Comparison of ENCODE assay signal across 8 mouse cellular contexts in the genomic region with DNA sequence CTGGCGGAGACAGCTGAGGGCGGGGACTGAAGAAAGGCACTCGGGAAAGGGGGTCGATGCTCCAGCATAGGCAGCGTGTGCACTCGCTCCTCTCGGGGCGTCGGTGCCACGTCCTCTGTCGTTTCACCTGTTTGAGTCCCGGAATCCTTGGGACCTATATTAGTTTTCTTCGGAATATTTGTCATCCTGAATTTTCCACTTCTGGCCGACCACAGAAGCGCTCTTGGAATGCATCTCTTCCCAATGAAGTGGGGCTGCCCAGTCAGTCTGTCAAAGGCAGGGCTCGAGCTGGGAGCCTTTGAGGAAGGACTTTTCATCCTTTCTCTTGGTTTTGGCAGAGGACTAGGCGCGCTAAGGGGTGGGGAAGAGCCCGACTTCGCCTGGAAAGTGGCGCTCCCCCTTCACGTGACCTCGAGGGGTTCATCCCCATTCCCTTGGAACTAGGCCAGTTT. TPM values are rescaled to one million over a fixed set of nuclear protein-coding genes. Genes with fewer than 3 reads are reported as not detected.
A peak's percentile ranks its signal among the peaks of the same experiment; 100 is the strongest.
DNase-seq lines count a peak whose midpoint lies in the region; ATAC-seq and TF ChIP-seq lines count a peak whose summit lies in the region.

No protein-coding gene starts in this region.

- DNase-seq in thymus, postnatal 14 days, result peak; percentile 20
- no peak for DNase-seq in thymus, adult 2 months
- no peak for DNase-seq in liver, embryonic 13.5 days
- no peak for DNase-seq in cerebellum, adult 9-10 months
- DNase-seq in cerebellum, adult 11 months, result no peak

- H3K36me3 ChIP-seq in thymus, adult 2 months (ENCODE audit: control insufficient read depth, insufficient read depth, low read length), result no peaks in the 10 kb centered on the region
- no peaks in the 10 kb centered on the region for H3K36me3 ChIP-seq in forebrain, embryonic 13.5 days (ENCODE audit: poor library complexity, severe bottlenecking)
- no peaks in the 10 kb centered on the region for H3K36me3 ChIP-seq in hindbrain, embryonic 12.5 days
- H3K36me3 ChIP-seq in liver, embryonic 13.5 days, result no peaks in the 10 kb centered on the region
- no peaks in the 10 kb centered on the region for H3K36me3 ChIP-seq in neural tube, embryonic 12.5 days

- H3K4me3 ChIP-seq in thymus, adult 2 months (ENCODE audit: control insufficient read depth, insufficient read depth, low read length), result no peak overlapping the region
- H3K4me3 ChIP-seq in forebrain, embryonic 13.5 days, result peak overlapping the region; percentile 56
- peak overlapping the region; percentile 59 for H3K4me3 ChIP-seq in hindbrain, embryonic 12.5 days
- H3K4me3 ChIP-seq in liver, embryonic 13.5 days (replicated peaks), result peak overlapping the region; percentile 60
- peak overlapping the region; percentile 59; the same call in 1 of the 2 replicates for H3K4me3 ChIP-seq in neural tube, embryonic 12.5 days

- H3K27me3 ChIP-seq in thymus, adult 2 months (ENCODE audit: control insufficient read depth, insufficient read depth, low read length), result peaks cover 14% of the 10 kb centered on the region; the same call in 1 of the 2 replicates
- peaks cover 46% of the 10 kb centered on the region for H3K27me3 ChIP-seq in forebrain, embryonic 13.5 days
- peaks cover 49% of the 10 kb centered on the region for H3K27me3 ChIP-seq in hindbrain, embryonic 12.5 days
- peaks cover 79% of the 10 kb centered on the region for H3K27me3 ChIP-seq in liver, embryonic 13.5 days
- peaks cover 30% of the 10 kb centered on the region for H3K27me3 ChIP-seq in neural tube, embryonic 12.5 days (replicated peaks)

- H3K4me1 ChIP-seq in thymus, adult 2 months (replicated peaks; ENCODE audit: control insufficient read depth, insufficient read depth, low read length), result peaks cover 19% of the 10 kb centered on the region
- H3K4me1 ChIP-seq in forebrain, embryonic 13.5 days, result peaks cover 34% of the 10 kb centered on the region
- peaks cover 32% of the 10 kb centered on the region for H3K4me1 ChIP-seq in hindbrain, embryonic 12.5 days
- peaks cover 22% of the 10 kb centered on the region for H3K4me1 ChIP-seq in liver, embryonic 13.5 days (replicated peaks)
- H3K4me1 ChIP-seq in neural tube, embryonic 12.5 days, result peaks cover 21% of the 10 kb centered on the region

- H3K9me3 ChIP-seq in forebrain, embryonic 13.5 days (replicated peaks), result no peaks in the 10 kb centered on the region
- H3K9me3 ChIP-seq in hindbrain, embryonic 12.5 days (replicated peaks), result no peaks in the 10 kb centered on the region
- no peaks in the 10 kb centered on the region for H3K9me3 ChIP-seq in liver, embryonic 13.5 days (replicated peaks)
- no peaks in the 10 kb centered on the region for H3K9me3 ChIP-seq in neural tube, embryonic 12.5 days

- H3K9ac ChIP-seq in forebrain, embryonic 13.5 days, result 0 out of 2 replicates have a peak overlapping the region, but pooled peaks have one; percentile 23
- H3K9ac ChIP-seq in hindbrain, embryonic 12.5 days, result peak overlapping the region; percentile 41; the same call in 1 of the 2 replicates
- no peak overlapping the region for H3K9ac ChIP-seq in liver, embryonic 13.5 days
- H3K9ac ChIP-seq in neural tube, embryonic 12.5 days, result 0 out of 2 replicates have a peak overlapping the region, but pooled peaks have one; percentile 65

- WGBS in thymus, adult 2 months, result 40% methylated on average over 23 of the region's 23 CpGs
- WGBS in forebrain, embryonic 13.5 days, result 1% methylated on average over 23 of the region's 23 CpGs
- 3% methylated on average over 23 of the region's 23 CpGs for WGBS in hindbrain, embryonic 12.5 days
- WGBS in liver, embryonic 13.5 days (ENCODE audit: insufficient replicate concordance), result 7% methylated on average over 23 of the region's 23 CpGs
- 3% methylated on average over 23 of the region's 23 CpGs for WGBS in neural tube, embryonic 12.5 days

- TF ChIP-seq POLR2A in thymus, adult 2 months (IDR thresholded peaks at IDR 0.05; ENCODE audit: control insufficient read depth, extremely low read depth, insufficient read depth, low read length, poor library complexity), result no peak

- ATAC-seq in forebrain, embryonic 13.5 days, result no peak
- ATAC-seq in hindbrain, embryonic 12.5 days (ENCODE audit: low FRiP score), result no peak
- ATAC-seq in liver, embryonic 13.5 days (ENCODE audit: low read depth), result no peak
- no peak for ATAC-seq in neural tube, embryonic 12.5 days (ENCODE audit: low FRiP score, low read depth)

- no peak overlapping the region for H3K27ac ChIP-seq in thymus, adult 2 months (ENCODE audit: control insufficient read depth, insufficient read depth, low read length)
- no peak overlapping the region for H3K27ac ChIP-seq in forebrain, embryonic 13.5 days
- H3K27ac ChIP-seq in hindbrain, embryonic 12.5 days, result no peak overlapping the region
- H3K27ac ChIP-seq in liver, embryonic 13.5 days, result no peak overlapping the region
- H3K27ac ChIP-seq in neural tube, embryonic 12.5 days, result no peak overlapping the region

- no peak for TF ChIP-seq CTCF in thymus, adult 2 months (IDR thresholded peaks at IDR 0.05; ENCODE audit: borderline replicate concordance, control insufficient read depth, extremely low read depth, insufficient read depth, low read length, poor library complexity)

- peak overlapping the region; percentile 93 for H3K4me2 ChIP-seq in forebrain, embryonic 13.5 days
- peak overlapping the region; percentile 94 for H3K4me2 ChIP-seq in hindbrain, embryonic 12.5 days (replicated peaks)
- H3K4me2 ChIP-seq in liver, embryonic 13.5 days, result peak overlapping the region; percentile 79
- peak overlapping the region; percentile 92 for H3K4me2 ChIP-seq in neural tube, embryonic 12.5 days (replicated peaks)

RNA-seq across cellular contexts. Expression of a gene that starts 1.6 kb away (rescaled TPM):
- 10.1 and 11.4 TPM in 2 replicates for polyA plus RNA-seq in thymus, adult 2 months (2012; rRNA removed)
- 1.5 TPM in 2 replicates for polyA plus RNA-seq in forebrain, embryonic 13.5 days (2015; fragmentation: Nextera tagmentation; extraction: Ambion mirVana)
- 4.8 and 5.9 TPM in 2 replicates for polyA plus RNA-seq in hindbrain, embryonic 12.5 days (2016; fragmentation: Nextera tagmentation; extraction: Ambion mirVana)
- polyA plus RNA-seq in liver, embryonic 13.5 days (2015; fragmentation: Nextera tagmentation; extraction: Ambion mirVana), result 0.55 and 0.56 TPM in 2 replicates
- 2.3 and 2.6 TPM in 2 replicates for polyA plus RNA-seq in neural tube, embryonic 12.5 days (2016; fragmentation: Nextera tagmentation; extraction: Ambion mirVana)
